Mouse (Mus musculus) midbrain, embryonic 14.5 days (tissue): ENCODE results near the gene Smoc1. TPM values are rescaled to one million over a fixed set of nuclear protein-coding genes. Genes with fewer than 3 reads are reported as not detected.

Experiments used
- ATAC-seq: fragments of 200-750 bp; cut with Nextera tagmentation; 2 replicates; pipeline ENCODE4 v1.8.0; 2017; ENCODE audit warnings: moderate number of reproducible peaks, moderate library complexity; ENCODE audit not compliant: low FRiP score, low TSS enrichment
- DNase-seq: peaks from one replicate; pipeline ENCODE4 v3.0.0-alpha.2; 2015
- H3K27ac ChIP-seq: fragments of 300-500 bp; sonication (generic); replicated peaks from 2 replicates; pipeline ENCODE4 v1.5.1; 2014; ENCODE audit warnings: mild to moderate bottlenecking, low read depth, low read length, moderate library complexity
- H3K27me3 ChIP-seq: fragments of 300-500 bp; sonication (generic); 2 replicates; pipeline ENCODE4 v1.6.1; 2014; ENCODE audit warnings: low read length, control low read depth, mixed read lengths; ENCODE audit not compliant: control insufficient read depth, insufficient read depth
- H3K36me3 ChIP-seq: fragments of 300-500 bp; sonication (generic); 2 replicates; pipeline ENCODE4 v1.6.1; 2014; ENCODE audit warnings: low read length, control low read depth; ENCODE audit not compliant: control insufficient read depth, insufficient read depth
- H3K4me1 ChIP-seq: fragments of 300-500 bp; sonication (generic); 2 replicates; pipeline ENCODE4 v1.6.1; 2014; ENCODE audit warnings: mild to moderate bottlenecking, antibody characterized with exemption, low read length, control low read depth; ENCODE audit not compliant: control insufficient read depth, insufficient read depth
- H3K4me2 ChIP-seq: fragments of 300-500 bp; sonication (generic); 2 replicates; pipeline ENCODE4 v1.6.1; 2014; ENCODE audit warnings: mild to moderate bottlenecking, low read length, moderate library complexity
- H3K4me3 ChIP-seq: fragments of 300-500 bp; sonication (generic); replicated peaks from 2 replicates; pipeline ENCODE4 v1.5.1; 2014; ENCODE audit warnings: low read depth, low read length
- H3K9ac ChIP-seq: fragments of 300-500 bp; sonication (generic); replicated peaks from 2 replicates; pipeline ENCODE4 v1.6.1; 2014; ENCODE audit warnings: mild to moderate bottlenecking, low read length, moderate library complexity
- H3K9me3 ChIP-seq: fragments of 300-500 bp; sonication (generic); 2 replicates; pipeline ENCODE4 v1.6.1; 2016; ENCODE audit warnings: low read length, control low read depth, mixed read lengths; ENCODE audit not compliant: control insufficient read depth
- WGBS: fragments of 180-500 bp; shearing (Covaris S2); extraction: QIAGEN DNeasy Blood & Tissue Kit; methylation state at CpG from one replicate; pipeline ENCODE4 v1.1.7; 2014; 5-methylcytosine and 5-hydroxymethylcytosine counted together
- polyA plus RNA-seq: library from polyadenylated mRNA; unstranded; fragments of >200 nt; fragmentation: Nextera tagmentation; extraction: Ambion mirVana; gene quantifications from 2 replicates; pipeline ENCODE4 v1.2.1, GENCODE M21; 2014

Gene Smoc1
- polyA plus RNA-seq, 1 experiment from 2014 or later, result 21.6 TPM

DNA sequence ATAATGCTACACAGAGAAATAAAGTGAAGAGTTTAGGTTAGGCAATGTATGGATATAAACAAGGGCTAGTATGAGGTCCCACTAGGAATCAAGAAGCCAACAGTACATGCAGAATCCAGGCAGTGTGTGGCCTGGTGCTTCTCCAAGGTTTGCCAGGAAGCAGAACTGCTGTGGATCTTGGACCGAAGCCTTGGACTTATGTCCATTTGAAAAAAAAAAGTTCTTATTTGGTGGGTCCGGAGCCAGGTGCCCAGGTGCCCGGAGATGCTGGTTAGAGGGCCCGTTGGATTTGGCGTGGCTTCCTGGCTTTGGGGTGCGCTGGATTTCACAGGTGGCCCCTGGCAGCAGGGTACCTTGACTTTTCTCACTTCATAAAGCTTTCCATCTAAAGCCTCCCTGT lies 121.3 kb downstream of the Smoc1 start:
- H3K4me3 ChIP-seq, result no peak overlapping the region
- no peaks in the 10 kb centered on the region for H3K36me3 ChIP-seq
- H3K4me2 ChIP-seq, result no peak overlapping the region
- no peak for DNase-seq
- H3K4me1 ChIP-seq, result peaks cover 4% of the 10 kb centered on the region; the same call in 1 of the 2 replicates
- H3K9me3 ChIP-seq, result no peaks in the 10 kb centered on the region
- no peak overlapping the region for H3K27ac ChIP-seq
- H3K9ac ChIP-seq, result no peak overlapping the region
- H3K27me3 ChIP-seq, result no peaks in the 10 kb centered on the region
- ATAC-seq, result no peak
- 95% methylated on average over 6 of the region's 6 CpGs for WGBS

DNA sequence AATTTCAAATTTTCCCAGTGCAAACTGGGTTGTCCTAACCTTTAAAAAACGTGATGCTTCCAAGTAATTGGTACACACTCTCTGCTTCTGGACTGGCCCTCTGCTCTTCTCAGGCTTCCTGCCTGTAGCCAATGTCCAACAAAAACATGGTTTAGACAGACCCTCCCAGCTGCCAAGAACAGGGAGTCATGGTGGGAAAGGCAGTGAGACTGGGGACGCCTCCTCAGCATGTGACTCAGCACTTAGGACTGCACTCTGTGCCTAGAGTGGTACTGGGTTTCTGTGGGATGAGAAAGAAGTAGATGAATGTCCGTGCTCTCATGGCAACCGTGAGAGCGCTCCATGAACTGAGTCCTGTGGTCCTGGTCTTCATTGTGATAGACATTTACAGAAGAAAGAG lies 124.3 kb downstream of the Smoc1 start:
- Histone ChIP-seq H3K9me3 (no peaks in the 10 kb centered on the region), H3K27ac (no peak overlapping the region), H3K4me1 (peaks cover 4% of the 10 kb centered on the region; the same call in 1 of the 2 replicates), H3K4me2 (no peak overlapping the region), H3K36me3 (no peaks in the 10 kb centered on the region), H3K9ac (no peak overlapping the region), H3K4me3 (no peak overlapping the region), H3K27me3 (no peaks in the 10 kb centered on the region)
- ATAC-seq, result no peak
- DNase-seq, result no peak
- WGBS, result 85% methylated on average over 5 of the region's 5 CpGs

DNA sequence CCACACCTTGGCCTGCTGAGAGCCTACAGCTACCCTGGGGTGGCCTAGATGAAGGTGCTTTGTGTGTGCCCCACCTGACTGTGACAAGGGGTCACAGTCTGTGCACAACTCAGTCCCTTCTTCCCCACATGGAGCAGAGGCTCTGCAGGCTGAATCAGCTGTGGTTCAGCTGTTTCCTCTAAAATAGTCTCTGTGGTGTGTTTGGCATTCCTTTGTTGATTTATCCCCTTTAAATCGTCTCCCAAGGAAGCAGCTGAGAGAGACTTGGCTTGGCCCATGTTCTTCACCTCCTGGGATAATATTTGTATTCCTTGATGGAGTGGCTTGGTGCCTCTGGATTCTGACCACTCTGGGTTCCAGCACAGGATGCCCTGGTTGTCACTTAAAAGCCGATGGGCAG lies 125.5 kb downstream of the Smoc1 start:
- H3K9ac ChIP-seq, result no peak overlapping the region
- ATAC-seq, result no peak

DNA sequence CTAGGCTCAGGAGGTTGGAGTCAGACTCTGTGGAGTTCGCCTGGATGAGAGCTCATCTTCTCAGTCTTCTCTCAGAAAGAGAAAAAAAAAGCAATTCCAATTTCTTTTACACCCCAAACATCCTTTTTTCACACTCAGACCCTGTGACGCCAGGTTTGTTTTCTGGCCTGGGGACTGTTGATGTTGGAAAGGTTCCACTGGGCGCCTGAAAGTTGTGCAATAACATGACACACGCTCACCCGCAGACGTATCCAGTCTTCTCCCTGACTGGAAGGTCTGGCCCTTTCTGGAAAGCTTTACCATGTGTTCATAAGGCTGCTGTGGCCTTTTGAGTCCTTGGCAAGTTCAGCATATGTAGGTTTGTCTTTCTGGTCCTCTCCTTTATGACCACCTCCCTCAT lies 129.1 kb downstream of the Smoc1 start:
- no peaks in the 10 kb centered on the region for H3K27me3 ChIP-seq
- H3K36me3 ChIP-seq, result no peaks in the 10 kb centered on the region
- DNase-seq (no peak), ATAC-seq (no peak)
- WGBS, result 92% methylated on average over 6 of the region's 6 CpGs
- H3K4me1 ChIP-seq, result no peaks in the 10 kb centered on the region
- no peak overlapping the region for H3K9ac ChIP-seq
- no peak overlapping the region for H3K4me2 ChIP-seq
- no peak overlapping the region for H3K4me3 ChIP-seq
- no peak overlapping the region for H3K27ac ChIP-seq
- H3K9me3 ChIP-seq, result no peaks in the 10 kb centered on the region

More for the DNA sequence above, 125.5 kb downstream of the Smoc1 start:
- Histone ChIP-seq H3K9me3 (no peaks in the 10 kb centered on the region), H3K27ac (no peak overlapping the region), H3K4me3 (no peak overlapping the region), H3K4me2 (no peak overlapping the region), H3K27me3 (no peaks in the 10 kb centered on the region), H3K36me3 (no peaks in the 10 kb centered on the region), H3K4me1 (no peaks in the 10 kb centered on the region)
- DNase-seq, result no peak
- 63% methylated on average over 2 of the region's 2 CpGs for WGBS

DNA sequence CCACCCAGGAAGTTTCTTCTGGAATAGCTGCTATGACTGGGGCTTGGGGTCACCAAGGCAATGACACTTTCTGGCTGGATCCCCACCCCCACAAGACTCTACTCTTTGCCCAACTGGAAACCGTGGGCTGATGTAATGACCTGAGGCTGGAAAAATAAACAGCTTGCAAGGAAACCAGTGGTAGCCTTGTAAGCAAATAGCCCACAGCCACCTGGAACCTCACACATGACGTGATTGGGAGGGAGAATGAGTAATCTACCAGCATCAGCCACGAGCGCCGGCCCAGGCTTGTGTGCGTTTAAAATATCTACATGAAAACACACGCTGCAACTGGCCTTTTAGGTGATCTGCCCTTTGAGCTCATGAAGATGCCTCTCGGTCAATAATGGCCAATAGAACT lies 130.2 kb downstream of the Smoc1 start:
- H3K27me3 ChIP-seq, result no peaks in the 10 kb centered on the region
- 94% methylated on average over 8 of the region's 8 CpGs for WGBS
- H3K4me2 ChIP-seq, result no peak overlapping the region
- no peaks in the 10 kb centered on the region for H3K9me3 ChIP-seq
- no peaks in the 10 kb centered on the region for H3K4me1 ChIP-seq
- DNase-seq (no peak), ATAC-seq (no peak)
- no peak overlapping the region for H3K4me3 ChIP-seq
- H3K36me3 ChIP-seq, result no peaks in the 10 kb centered on the region
- no peak overlapping the region for H3K9ac ChIP-seq
- no peak overlapping the region for H3K27ac ChIP-seq

DNA sequence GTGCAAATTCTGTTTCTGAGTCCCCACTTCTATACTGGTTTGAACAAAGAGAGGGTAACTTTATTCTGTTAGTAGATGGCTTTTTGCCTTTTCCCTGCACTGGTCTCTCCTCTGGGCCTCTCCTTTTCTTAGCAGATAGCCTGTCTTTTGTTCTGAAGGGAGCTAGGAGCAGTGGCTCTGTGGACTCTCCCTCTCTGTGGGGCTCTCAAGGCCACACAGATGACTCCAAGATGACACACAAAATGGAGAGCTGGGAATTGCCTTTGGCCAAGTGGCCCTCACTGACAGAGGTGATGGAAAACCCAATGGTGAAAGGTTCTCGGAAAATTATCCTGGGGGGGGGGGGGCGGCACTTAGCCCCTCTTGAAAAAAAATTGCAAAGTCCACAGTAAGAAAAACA lies 133.3 kb downstream of the Smoc1 start:
- H3K27ac ChIP-seq, result no peak overlapping the region
- no peaks in the 10 kb centered on the region for H3K27me3 ChIP-seq
- H3K9ac ChIP-seq, result no peak overlapping the region
- DNase-seq (no peak), ATAC-seq (no peak)
- H3K9me3 ChIP-seq, result no peaks in the 10 kb centered on the region
- WGBS, result 87% methylated on average over 2 of the region's 2 CpGs
- H3K4me1 ChIP-seq, result no peaks in the 10 kb centered on the region
- no peak overlapping the region for H3K4me3 ChIP-seq
- H3K36me3 ChIP-seq, result no peaks in the 10 kb centered on the region
- H3K4me2 ChIP-seq, result no peak overlapping the region

DNA sequence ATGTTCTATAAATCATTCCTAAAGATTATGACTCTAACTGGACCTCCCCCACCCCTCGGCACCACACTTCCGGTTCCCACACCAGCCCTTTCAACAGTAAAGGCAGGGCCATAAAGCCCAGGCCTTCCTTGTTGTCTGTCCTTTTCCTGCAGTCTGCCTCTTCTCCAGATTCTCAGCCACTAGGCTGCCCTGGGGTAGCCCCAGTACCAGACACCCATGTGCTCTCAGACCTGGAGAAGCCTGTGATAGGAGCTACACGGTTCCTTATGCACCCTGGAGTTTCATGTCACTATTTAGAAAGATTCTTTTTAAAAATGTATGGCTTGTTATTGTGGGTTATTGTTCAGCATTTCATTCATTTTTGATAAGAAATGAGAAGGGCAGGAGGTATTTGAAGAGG lies 133.8 kb downstream of the Smoc1 start:
- Histone ChIP-seq H3K9ac (no peak overlapping the region), H3K4me3 (no peak overlapping the region), H3K27me3 (no peaks in the 10 kb centered on the region), H3K36me3 (no peaks in the 10 kb centered on the region), H3K27ac (no peak overlapping the region), H3K4me1 (0 out of 2 replicates have a peak, but pooled peaks cover under 1% of the 10 kb centered on the region), H3K4me2 (no peak overlapping the region), H3K9me3 (no peaks in the 10 kb centered on the region)
- DNase-seq (no peak), ATAC-seq (no peak)
- 89% methylated on average over 3 of the region's 3 CpGs for WGBS

DNA sequence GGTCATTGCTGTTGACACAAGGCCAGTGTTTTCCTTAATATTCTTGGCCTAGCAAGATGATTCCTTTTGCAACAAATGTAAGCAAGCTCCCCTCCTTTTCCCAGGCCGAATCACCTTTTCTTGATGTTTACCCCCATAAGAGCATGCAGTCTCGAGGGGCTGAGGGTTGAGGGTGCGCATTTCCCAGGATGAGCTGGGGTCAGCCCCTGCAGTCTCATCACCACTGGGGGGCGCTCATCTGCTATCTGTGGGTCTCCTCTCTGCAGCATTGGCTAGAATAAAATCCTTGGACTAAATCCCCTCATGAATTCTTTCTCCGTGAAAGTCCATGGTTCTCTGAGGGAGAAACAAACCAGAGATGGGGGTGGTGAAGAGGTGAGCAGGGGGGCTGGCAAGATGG lies 134.2 kb downstream of the Smoc1 start:
- Histone ChIP-seq H3K4me3 (no peak overlapping the region), H3K36me3 (no peaks in the 10 kb centered on the region), H3K4me1 (peaks cover 4% of the 10 kb centered on the region; the same call in 1 of the 2 replicates), H3K27ac (no peak overlapping the region), H3K27me3 (no peaks in the 10 kb centered on the region), H3K9me3 (no peaks in the 10 kb centered on the region), H3K4me2 (no peak overlapping the region), H3K9ac (no peak overlapping the region)
- WGBS, result 61% methylated on average over 5 of the region's 5 CpGs
- ATAC-seq (no peak), DNase-seq (peak; percentile 29)

DNA sequence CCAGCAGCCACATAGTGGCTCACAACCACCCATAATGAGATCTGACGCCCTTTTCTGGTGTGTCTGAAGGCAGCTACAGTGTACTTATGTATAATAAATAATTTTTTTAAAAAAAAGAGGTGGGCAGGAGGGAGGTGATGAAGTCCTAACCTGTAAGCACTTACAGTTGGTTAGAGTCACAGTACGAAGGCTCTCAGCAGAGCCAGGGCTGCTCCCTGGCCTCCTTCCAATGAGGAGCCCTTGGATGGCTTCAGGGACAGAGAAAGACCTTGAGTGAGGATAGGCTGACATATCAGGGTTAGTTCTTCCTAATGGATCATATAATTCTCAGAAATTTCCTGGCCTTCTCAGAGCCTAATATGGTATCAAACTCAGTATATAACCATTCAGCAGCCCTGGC lies 134.7 kb downstream of the Smoc1 start:
- no peaks in the 10 kb centered on the region for H3K36me3 ChIP-seq
- ATAC-seq, result no peak
- no peaks in the 10 kb centered on the region for H3K27me3 ChIP-seq
- H3K4me3 ChIP-seq, result no peak overlapping the region
- H3K27ac ChIP-seq, result no peak overlapping the region
- DNase-seq, result no peak
- peaks cover 9% of the 10 kb centered on the region; the same call in 1 of the 2 replicates for H3K4me1 ChIP-seq
- WGBS, result 92% methylated on average over 2 of the region's 2 CpGs
- H3K9me3 ChIP-seq, result no peaks in the 10 kb centered on the region
- no peak overlapping the region for H3K4me2 ChIP-seq
- no peak overlapping the region for H3K9ac ChIP-seq
